Mouse (Mus musculus) forebrain, postnatal 0 days (tissue): ENCODE data around the gene Sned1. TPM values are rescaled to one million over a fixed set of nuclear protein-coding genes. Genes with fewer than 3 reads are reported as not detected.
A peak's percentile ranks its signal among the peaks of the same experiment; 100 is the strongest.

Experiments used
- ATAC-seq: fragments of 200-750 bp; cut with Nextera tagmentation; 2 replicates; pipeline ENCODE4 v1.8.0; 2017; ENCODE audit warnings: mild to moderate bottlenecking, moderate library complexity
- DNase-seq: peaks from one replicate; pipeline ENCODE4 v3.0.0-alpha.2; 2015
- H3K27ac ChIP-seq: fragments of 300-500 bp; sonication (generic); 2 replicates; pipeline ENCODE4 v1.5.1; 2014; ENCODE audit warnings: low read depth, mild to moderate bottlenecking, antibody characterized with exemption, low read length, moderate library complexity, mixed read lengths
- H3K27me3 ChIP-seq: fragments of 300-500 bp; sonication (generic); 2 replicates; pipeline ENCODE4 v1.6.1; 2014; ENCODE audit warnings: mild to moderate bottlenecking, low read length, mixed read lengths; ENCODE audit not compliant: insufficient read depth
- H3K36me3 ChIP-seq: fragments of 300-500 bp; sonication (generic); 2 replicates; pipeline ENCODE4 v1.6.1; 2014; ENCODE audit warnings: mild to moderate bottlenecking, moderate library complexity; ENCODE audit not compliant: insufficient read depth
- H3K4me1 ChIP-seq: fragments of 300-500 bp; sonication (generic); 2 replicates; pipeline ENCODE4 v1.6.1; 2014; ENCODE audit warnings: antibody characterized with exemption; ENCODE audit not compliant: insufficient read depth
- H3K4me2 ChIP-seq: fragments of 300-500 bp; sonication (generic); 2 replicates; pipeline ENCODE4 v1.6.1; 2014; ENCODE audit warnings: low read depth, mild to moderate bottlenecking, moderate library complexity
- H3K4me3 ChIP-seq: fragments of 300-500 bp; sonication (generic); 2 replicates; pipeline ENCODE4 v1.5.1; 2014; ENCODE audit warnings: low read depth, low read length, mixed read lengths
- H3K9ac ChIP-seq: fragments of 300-500 bp; sonication (generic); 2 replicates; pipeline ENCODE4 v1.6.1; 2014; ENCODE audit warnings: mild to moderate bottlenecking
- H3K9me3 ChIP-seq: fragments of 300-500 bp; sonication (generic); 2 replicates; pipeline ENCODE4 v1.6.1; 2016; ENCODE audit warnings: low read length
- CTCF ChIP-seq: sonication (generic); IDR thresholded peaks from 2 replicates; pipeline ENCODE4 v1.5.1; 2016; ENCODE audit warnings: antibody characterized with exemption, control low read depth, low read depth
- WGBS: fragments of 180-500 bp; shearing (Covaris S2); extraction: QIAGEN DNeasy Blood & Tissue Kit; methylation state at CpG from one replicate; pipeline ENCODE4 v1.1.7; 2014; 5-methylcytosine and 5-hydroxymethylcytosine counted together
- polyA plus RNA-seq: library from polyadenylated mRNA; unstranded; fragments of >200 nt; fragmentation: Nextera tagmentation; extraction: Ambion mirVana; gene quantifications from 2 replicates; pipeline ENCODE4 v1.2.1, GENCODE M21; 2015
- total RNA-seq: library from RNA; depleted of rRNA; stranded (reverse); fragments of >200 nt; gene quantifications from 2 replicates; pipeline ENCODE4 v1.2.3, GENCODE M21; 2014

The Sned1 gene
- total and polyA plus RNA-seq, 2 experiments from 2014 or later: 2.8 to 10.6 TPM

DNA sequence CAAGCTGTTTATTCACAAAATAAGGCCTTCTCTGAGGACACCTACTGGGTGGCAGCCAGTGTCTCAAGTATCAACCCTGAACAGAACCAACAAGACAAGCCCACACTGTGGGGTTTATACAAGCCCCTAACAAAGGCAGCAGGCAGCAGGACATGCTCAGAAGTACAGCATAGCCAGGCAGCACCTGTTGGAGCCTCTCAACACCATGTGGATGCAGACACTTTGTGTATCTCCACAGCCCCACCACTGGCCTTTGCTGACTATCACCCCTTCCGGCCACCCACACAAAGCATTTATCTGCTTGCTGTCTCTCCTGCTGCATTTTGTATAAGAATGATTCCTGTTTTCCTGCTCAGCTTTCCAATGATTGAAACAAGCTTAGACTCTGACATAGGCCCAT lies 21.9 kb downstream of the Sned1 start:
- Histone ChIP-seq H3K27me3 (no peaks in the 10 kb centered on the region), H3K4me2 (no peak overlapping the region), H3K4me1 (no peaks in the 10 kb centered on the region), H3K4me3 (no peak overlapping the region), H3K27ac (no peak overlapping the region), H3K36me3 (no peaks in the 10 kb centered on the region), H3K9me3 (no peaks in the 10 kb centered on the region), H3K9ac (no peak overlapping the region)
- ATAC-seq: no peak
- no peak for DNase-seq
- no peak for TF ChIP-seq CTCF
- WGBS: 75% methylated on average over 1 of the region's 1 CpGs

DNA sequence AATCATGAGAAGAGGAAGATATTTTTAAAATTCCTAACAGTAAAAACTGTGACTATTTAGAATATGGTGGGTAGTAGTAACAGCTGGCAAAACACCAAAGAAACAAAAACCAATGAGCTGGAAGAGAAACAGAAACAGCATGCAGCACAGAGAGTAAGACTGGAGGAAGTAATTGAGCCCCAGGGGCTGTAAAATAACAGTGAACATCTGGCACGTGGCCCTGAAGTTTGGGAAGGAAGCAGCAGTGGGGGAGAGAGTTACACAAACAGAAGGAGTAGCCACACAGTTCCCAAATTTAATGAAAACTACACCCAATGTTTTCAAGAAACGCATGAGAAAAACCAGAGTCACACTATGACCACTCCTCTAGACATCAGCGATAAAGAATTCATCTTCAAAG lies 31.6 kb downstream of the Sned1 start:
- Histone ChIP-seq H3K9ac (no peak overlapping the region), H3K9me3 (no peaks in the 10 kb centered on the region), H3K36me3 (no peaks in the 10 kb centered on the region), H3K27me3 (no peaks in the 10 kb centered on the region), H3K27ac (no peak overlapping the region), H3K4me1 (no peaks in the 10 kb centered on the region), H3K4me2 (no peak overlapping the region), H3K4me3 (no peak overlapping the region)
- no peak for TF ChIP-seq CTCF
- 57% methylated on average over 3 of the region's 3 CpGs for WGBS
- DNase-seq (no peak), ATAC-seq (no peak)

DNA sequence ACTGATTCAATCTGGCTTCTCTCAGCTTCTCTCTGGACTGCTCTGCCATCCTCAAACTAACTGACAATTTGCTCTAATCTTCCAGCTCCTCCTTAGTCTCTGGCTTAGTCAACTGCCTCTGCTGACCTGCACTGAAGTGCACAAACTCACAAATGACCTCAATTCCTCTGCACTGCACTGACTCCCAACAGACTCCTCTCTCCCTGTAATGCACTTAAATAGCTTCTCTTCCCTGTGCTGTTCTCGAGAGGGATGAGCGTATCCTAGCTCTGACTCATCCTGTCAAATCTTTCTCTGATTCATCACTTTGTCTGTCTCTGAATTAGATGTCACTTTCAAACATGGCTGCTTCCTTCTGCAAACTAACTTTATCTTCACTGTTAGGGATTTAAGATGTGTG lies 32.6 kb downstream of the Sned1 start:
- no peak overlapping the region for H3K4me2 ChIP-seq
- H3K27me3 ChIP-seq: no peaks in the 10 kb centered on the region
- H3K4me3 ChIP-seq: no peak overlapping the region
- no peak overlapping the region for H3K9ac ChIP-seq
- no peaks in the 10 kb centered on the region for H3K36me3 ChIP-seq
- 0 out of 2 replicates have a peak, but pooled peaks cover 3% of the 10 kb centered on the region for H3K4me1 ChIP-seq
- no peak for ATAC-seq
- no peaks in the 10 kb centered on the region for H3K9me3 ChIP-seq
- no peak overlapping the region for H3K27ac ChIP-seq
- no peak for DNase-seq
- TF ChIP-seq CTCF: no peak
- WGBS: 73% methylated on average over 2 of the region's 2 CpGs

DNA sequence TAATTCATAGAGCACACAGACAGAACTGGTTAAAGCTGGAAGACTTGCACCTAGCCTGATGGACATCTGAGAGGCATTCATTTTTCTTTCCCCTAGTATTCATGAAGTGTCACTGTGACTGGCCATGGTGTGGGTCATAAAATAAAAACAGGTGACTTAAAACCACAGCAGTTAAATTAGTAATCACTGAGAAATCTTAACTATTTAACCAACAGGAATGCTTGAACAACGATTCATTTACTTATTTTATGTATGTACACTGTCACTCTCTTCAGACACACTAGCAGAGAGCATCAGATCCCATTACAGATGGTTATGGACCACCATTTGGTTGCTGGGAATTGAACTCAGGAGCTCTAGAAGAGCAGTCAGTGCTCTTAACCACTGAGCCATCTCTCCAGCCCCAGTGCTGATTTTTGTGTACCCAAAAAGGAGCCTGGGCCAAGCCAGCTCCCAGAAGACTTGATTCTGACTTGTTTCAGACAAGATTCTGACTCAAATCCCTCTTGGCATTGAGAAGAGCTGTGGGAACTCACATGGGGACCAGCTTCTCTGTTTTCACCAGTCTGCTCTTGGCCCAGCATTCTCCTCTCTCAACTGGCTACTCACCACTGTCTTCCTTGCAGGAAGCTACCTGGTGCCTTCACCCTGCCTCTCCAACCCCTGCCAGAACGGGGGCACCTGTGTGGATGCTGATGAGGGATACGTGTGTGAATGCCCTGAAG lies 35.0 kb downstream of the Sned1 start:
- ATAC-seq (no peak), DNase-seq (no peak)
- Histone ChIP-seq H3K4me3 (no peak overlapping the region), H3K36me3 (no peaks in the 10 kb centered on the region), H3K4me2 (no peak overlapping the region), H3K27ac (no peak overlapping the region), H3K9me3 (no peaks in the 10 kb centered on the region), H3K9ac (no peak overlapping the region), H3K4me1 (0 out of 2 replicates have a peak, but pooled peaks cover 3% of the 10 kb centered on the region), H3K27me3 (no peaks in the 10 kb centered on the region)
- 71% methylated on average over 3 of the region's 3 CpGs for WGBS
- no peak for TF ChIP-seq CTCF

DNA sequence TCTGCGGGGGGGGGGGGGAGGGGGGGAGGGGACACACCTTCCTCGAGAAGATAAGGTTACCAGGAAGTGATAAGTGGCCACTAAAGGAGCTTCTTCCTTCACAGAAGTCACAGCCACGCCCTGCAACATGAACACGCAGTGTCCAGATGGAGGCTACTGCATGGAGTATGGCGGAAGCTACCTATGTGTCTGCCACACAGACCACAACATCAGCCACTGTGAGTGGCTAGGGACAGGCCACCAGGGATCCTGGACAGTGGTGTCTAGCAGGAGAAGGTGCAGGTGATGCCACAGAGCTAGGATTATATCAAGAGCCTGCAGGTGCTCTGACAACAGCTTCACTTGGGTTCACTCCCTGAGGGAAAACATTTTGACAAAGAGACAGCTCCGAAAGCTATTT lies 36.1 kb downstream of the Sned1 start:
- DNase-seq (no peak), ATAC-seq (no peak)
- Histone ChIP-seq H3K9ac (no peak overlapping the region), H3K4me3 (no peak overlapping the region), H3K27me3 (no peaks in the 10 kb centered on the region), H3K9me3 (no peaks in the 10 kb centered on the region), H3K4me2 (no peak overlapping the region), H3K27ac (no peak overlapping the region), H3K4me1 (0 out of 2 replicates have a peak, but pooled peaks cover 3% of the 10 kb centered on the region), H3K36me3 (no peaks in the 10 kb centered on the region)
- TF ChIP-seq CTCF: no peak
- 73% methylated on average over 6 of the region's 6 CpGs for WGBS

DNA sequence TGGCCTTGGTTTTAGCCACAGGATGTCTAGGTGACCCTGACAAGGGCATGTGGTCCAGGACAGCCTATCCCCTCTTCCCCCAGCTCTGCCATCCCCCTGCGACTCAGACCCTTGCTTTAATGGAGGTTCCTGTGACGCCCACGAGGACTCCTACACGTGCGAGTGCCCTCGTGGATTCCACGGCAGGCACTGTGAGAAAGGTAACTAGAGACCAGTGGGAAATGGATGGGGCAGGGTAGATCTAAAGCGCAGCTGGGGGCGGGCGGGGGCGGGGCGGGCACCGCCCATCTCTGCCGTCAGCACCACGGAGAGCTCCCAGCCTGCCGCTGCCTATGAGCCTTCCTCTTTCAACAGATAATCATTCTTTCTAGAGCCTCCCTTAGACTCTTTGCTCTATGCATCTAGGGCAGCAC lies 36.8 kb downstream of the Sned1 start:
- Histone ChIP-seq H3K9ac (peak overlapping the region; percentile 33), H3K9me3 (no peaks in the 10 kb centered on the region), H3K27ac (no peak overlapping the region), H3K4me2 (peak overlapping the region; percentile 47), H3K36me3 (no peaks in the 10 kb centered on the region), H3K27me3 (no peaks in the 10 kb centered on the region), H3K4me1 (0 out of 2 replicates have a peak, but pooled peaks cover 3% of the 10 kb centered on the region), H3K4me3 (peak overlapping the region; percentile 14)
- TF ChIP-seq CTCF: no peak
- 3% methylated on average over 16 of the region's 16 CpGs for WGBS
- DNase-seq (peak; percentile 18), ATAC-seq (peak; percentile 79)

DNA sequence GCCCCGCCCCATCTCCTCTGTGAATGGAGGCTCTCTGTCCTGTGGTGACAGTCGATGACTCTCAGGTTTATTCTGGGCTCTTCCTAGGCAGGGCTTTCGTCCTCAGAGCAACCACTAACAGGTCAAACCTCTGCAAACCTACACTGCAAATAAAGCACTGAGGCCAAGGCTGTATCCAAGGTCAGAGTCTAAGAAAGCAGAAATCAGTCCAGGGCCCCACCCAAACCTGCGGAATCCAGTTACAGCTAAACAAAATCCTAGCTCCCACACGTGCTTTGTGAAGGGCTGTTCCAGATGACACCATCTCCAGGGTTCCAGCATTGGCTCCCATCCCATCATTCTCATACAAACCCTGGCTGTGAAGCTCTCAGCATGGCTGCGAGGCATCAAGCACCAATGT lies 39.9 kb downstream of the Sned1 start:
- no peak for TF ChIP-seq CTCF
- Histone ChIP-seq H3K27ac (no peak overlapping the region), H3K27me3 (no peaks in the 10 kb centered on the region), H3K4me2 (no peak overlapping the region), H3K9me3 (no peaks in the 10 kb centered on the region), H3K4me1 (0 out of 2 replicates have a peak, but pooled peaks cover 3% of the 10 kb centered on the region), H3K4me3 (no peak overlapping the region), H3K9ac (no peak overlapping the region), H3K36me3 (no peaks in the 10 kb centered on the region)
- WGBS: 74% methylated on average over 6 of the region's 6 CpGs
- ATAC-seq (no peak), DNase-seq (no peak)
